Mouse (Mus musculus): Measurements from ENCODE around the gene Card19. TPM values are rescaled to one million over a fixed set of nuclear protein-coding genes. Genes with fewer than 3 reads are reported as not detected.

Gene Card19
- total and polyA plus RNA-seq, 3 experiments: 138 to 234 (median 184) TPM

DNA sequence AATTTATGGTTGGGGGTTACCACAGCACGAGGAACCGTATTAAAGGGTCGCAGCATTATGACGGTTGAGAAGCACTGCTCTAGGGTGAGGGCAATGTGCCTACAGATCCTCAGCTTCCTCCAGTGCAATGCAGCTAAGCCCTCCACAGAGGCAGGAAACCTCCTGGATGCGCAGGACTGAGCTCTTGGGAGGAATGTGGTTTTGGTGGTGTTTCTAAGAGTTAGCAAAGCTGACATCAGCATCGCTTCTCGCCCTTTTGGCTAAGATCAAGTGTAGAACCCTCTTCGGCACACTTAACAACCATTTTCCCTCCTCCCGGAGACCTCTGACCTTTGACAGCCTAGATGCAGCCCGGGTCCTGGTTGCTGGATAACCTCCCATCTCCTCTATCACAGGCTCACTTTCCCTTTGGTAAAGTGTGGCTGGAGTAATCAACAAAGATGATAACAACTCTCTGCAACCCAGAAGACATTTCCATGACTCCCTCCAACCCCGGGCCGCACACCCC is 31.4 kb upstream of the Card19 start:
- H3K4me3 ChIP-seq: peak overlapping the region; percentile 38
- H3K27me3 ChIP-seq (ENCODE audit: control insufficient read depth, insufficient read depth, low read length): peaks cover 6% of the 10 kb centered on the region
- H3K36me3 ChIP-seq (ENCODE audit: control insufficient read depth, insufficient read depth, low read length): no peaks in the 10 kb centered on the region
- 52% methylated on average over 12 of the region's 12 CpGs for WGBS
- peak overlapping the region; percentile 51; the same call in 1 of the 2 replicates for H3K9ac ChIP-seq (ENCODE audit: low read depth, low read length)
- intact Hi-C loops (cut with DNase I): no loop called here
- H3K79me2 ChIP-seq (replicated peaks; ENCODE audit: control insufficient read depth, insufficient read depth, low read length): no peaks in the 10 kb centered on the region
- no peaks in the 10 kb centered on the region; the same call in 1 of the 2 replicates for H3K4me1 ChIP-seq (ENCODE audit: control insufficient read depth, insufficient read depth, low read length)
- DNase-seq: no peak
- TF ChIP-seq EP300 (IDR thresholded peaks at IDR 0.05; ENCODE audit: insufficient read depth, low read depth, low read length): no peak
- no peak for TF ChIP-seq CTCF (IDR thresholded peaks at IDR 0.05)
- TF ChIP-seq POLR2A (IDR thresholded peaks at IDR 0.05; ENCODE audit: insufficient read depth, low read depth, low read length): no peak
- H3K27ac ChIP-seq: no peak overlapping the region

DNA sequence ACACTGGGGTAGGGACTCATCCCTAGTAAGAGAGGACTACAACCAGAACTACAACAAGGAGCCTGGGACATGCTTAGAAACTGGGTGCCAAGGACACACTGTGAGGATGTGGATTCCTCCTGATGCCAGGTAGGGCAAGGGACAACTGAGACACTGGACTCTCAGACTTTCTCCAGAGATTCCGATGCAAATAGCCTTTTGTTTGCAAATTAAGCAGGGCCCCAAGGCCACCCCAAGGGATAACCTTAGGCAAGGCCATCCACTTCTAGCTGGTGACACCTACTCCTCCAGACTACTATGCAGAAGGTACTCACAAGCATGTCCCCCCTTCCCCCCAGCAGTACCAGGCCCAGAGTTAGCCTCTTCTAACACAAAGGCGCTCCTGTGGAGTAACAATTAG is 30.8 kb upstream of the Card19 start:
- TF ChIP-seq POLR2A (IDR thresholded peaks at IDR 0.05; ENCODE audit: insufficient read depth, low read depth, low read length): no peak
- TF ChIP-seq CTCF (IDR thresholded peaks at IDR 0.05): no peak
- TF ChIP-seq EP300 (IDR thresholded peaks at IDR 0.05; ENCODE audit: insufficient read depth, low read depth, low read length): no peak
- 89% methylated on average over 2 of the region's 2 CpGs for WGBS

DNA sequence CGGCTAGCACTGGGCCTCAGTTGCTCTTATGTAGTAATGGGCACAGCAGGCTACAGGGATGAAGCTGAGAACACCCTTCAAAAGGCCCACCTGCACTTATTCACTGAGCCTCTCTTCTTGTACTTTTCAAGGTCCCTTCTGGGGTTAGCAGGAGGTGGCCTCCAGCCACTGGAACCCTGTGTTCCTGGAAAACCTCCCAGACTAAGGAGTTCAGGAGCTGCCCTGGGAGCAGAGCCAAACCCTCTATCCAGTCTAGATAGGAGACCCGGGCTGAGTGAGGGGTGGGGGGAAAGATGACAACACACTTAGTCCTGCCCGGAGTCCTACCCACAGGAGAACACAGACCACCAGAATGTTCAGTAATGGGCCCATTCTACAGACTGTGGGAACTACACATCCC is 30.2 kb upstream of the Card19 start:
- DNase-seq: no peak
- no peak overlapping the region for H3K9ac ChIP-seq (ENCODE audit: low read depth, low read length)
- H3K27ac ChIP-seq: no peak overlapping the region
- intact Hi-C loops (cut with DNase I): no loop called here
- peaks cover 6% of the 10 kb centered on the region for H3K27me3 ChIP-seq (ENCODE audit: control insufficient read depth, insufficient read depth, low read length)
- H3K36me3 ChIP-seq (ENCODE audit: control insufficient read depth, insufficient read depth, low read length): no peaks in the 10 kb centered on the region
- no peaks in the 10 kb centered on the region; the same call in 1 of the 2 replicates for H3K4me1 ChIP-seq (ENCODE audit: control insufficient read depth, insufficient read depth, low read length)
- TF ChIP-seq EP300 (IDR thresholded peaks at IDR 0.05; ENCODE audit: insufficient read depth, low read depth, low read length) (no peak), POLR2A (IDR thresholded peaks at IDR 0.05; ENCODE audit: insufficient read depth, low read depth, low read length) (no peak), CTCF (IDR thresholded peaks at IDR 0.05) (no peak)
- 42% methylated on average over 3 of the region's 3 CpGs for WGBS
- no peaks in the 10 kb centered on the region for H3K79me2 ChIP-seq (replicated peaks; ENCODE audit: control insufficient read depth, insufficient read depth, low read length)
- H3K4me3 ChIP-seq: no peak overlapping the region

More for the DNA sequence above, 30.8 kb upstream of the Card19 start:
- Histone ChIP-seq H3K4me1 (ENCODE audit: control insufficient read depth, insufficient read depth, low read length) (no peaks in the 10 kb centered on the region; the same call in 1 of the 2 replicates), H3K27me3 (ENCODE audit: control insufficient read depth, insufficient read depth, low read length) (peaks cover 6% of the 10 kb centered on the region), H3K27ac (no peak overlapping the region), H3K4me3 (no peak overlapping the region), H3K79me2 (replicated peaks; ENCODE audit: control insufficient read depth, insufficient read depth, low read length) (no peaks in the 10 kb centered on the region), H3K36me3 (ENCODE audit: control insufficient read depth, insufficient read depth, low read length) (no peaks in the 10 kb centered on the region), H3K9ac (ENCODE audit: low read depth, low read length) (no peak overlapping the region)
- no peak for DNase-seq
- intact Hi-C loops (cut with DNase I): no loop called here

DNA sequence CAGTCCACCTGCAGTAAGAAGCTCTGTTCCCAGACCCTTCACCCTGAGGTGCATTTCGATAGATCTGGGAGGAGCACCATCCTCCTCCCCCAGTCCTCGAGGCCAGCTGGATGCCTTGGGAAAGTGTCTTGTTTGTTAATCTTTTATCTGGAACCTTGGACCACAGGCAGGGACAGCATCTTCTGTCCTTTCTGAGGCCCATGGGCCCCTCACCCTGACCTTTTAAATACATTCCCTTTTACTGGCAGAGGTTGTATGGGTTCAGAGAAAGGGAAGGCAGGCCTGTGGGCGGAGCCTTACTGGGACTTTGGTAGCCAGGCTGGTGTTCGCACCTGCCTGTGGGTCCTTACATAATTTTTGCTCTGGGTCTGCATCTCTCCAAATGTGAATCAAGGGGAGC is 29.4 kb upstream of the Card19 start:
- WGBS: 69% methylated on average over 4 of the region's 4 CpGs

DNA sequence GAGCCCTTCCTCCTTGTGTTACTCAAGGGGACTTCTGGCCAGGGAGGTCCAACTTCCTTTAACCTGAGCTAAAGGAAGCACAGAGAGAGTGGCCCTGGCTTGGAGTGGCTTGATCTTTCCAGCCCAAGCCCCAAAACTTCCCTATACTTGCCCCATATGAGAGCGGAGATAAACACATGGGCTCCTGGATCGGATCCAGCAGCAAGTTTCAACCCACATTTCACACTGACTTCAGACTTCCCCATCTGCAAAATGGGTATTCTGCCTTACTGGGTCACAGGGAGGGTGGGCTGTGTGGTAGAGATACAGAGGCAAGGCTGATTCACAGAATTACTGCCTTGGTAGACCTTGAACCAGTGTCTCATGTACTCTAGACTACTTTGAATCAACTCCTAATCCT is 27.7 kb upstream of the Card19 start:
- H3K9ac ChIP-seq (ENCODE audit: low read depth, low read length): no peak overlapping the region
- H3K79me2 ChIP-seq (replicated peaks; ENCODE audit: control insufficient read depth, insufficient read depth, low read length): no peaks in the 10 kb centered on the region
- DNase-seq: no peak
- no peaks in the 10 kb centered on the region; the same call in 1 of the 2 replicates for H3K4me1 ChIP-seq (ENCODE audit: control insufficient read depth, insufficient read depth, low read length)
- peaks cover 6% of the 10 kb centered on the region for H3K27me3 ChIP-seq (ENCODE audit: control insufficient read depth, insufficient read depth, low read length)
- H3K27ac ChIP-seq: no peak overlapping the region; the same call in 1 of the 2 replicates
- TF ChIP-seq CTCF (IDR thresholded peaks at IDR 0.05): no peak
- no peak for TF ChIP-seq POLR2A (IDR thresholded peaks at IDR 0.05; ENCODE audit: insufficient read depth, low read depth, low read length)
- no peak for TF ChIP-seq EP300 (IDR thresholded peaks at IDR 0.05; ENCODE audit: insufficient read depth, low read depth, low read length)
- H3K4me3 ChIP-seq: no peak overlapping the region
- no peaks in the 10 kb centered on the region for H3K36me3 ChIP-seq (ENCODE audit: control insufficient read depth, insufficient read depth, low read length)
- 86% methylated on average over 2 of the region's 2 CpGs for WGBS
- intact Hi-C loops (cut with DNase I): no loop called here

More for the DNA sequence above, 29.4 kb upstream of the Card19 start:
- intact Hi-C loops (cut with DNase I): no loop called here
- Histone ChIP-seq H3K4me1 (ENCODE audit: control insufficient read depth, insufficient read depth, low read length) (no peaks in the 10 kb centered on the region; the same call in 1 of the 2 replicates), H3K27ac (no peak overlapping the region), H3K4me3 (no peak overlapping the region), H3K79me2 (replicated peaks; ENCODE audit: control insufficient read depth, insufficient read depth, low read length) (no peaks in the 10 kb centered on the region), H3K9ac (ENCODE audit: low read depth, low read length) (no peak overlapping the region), H3K27me3 (ENCODE audit: control insufficient read depth, insufficient read depth, low read length) (peaks cover 6% of the 10 kb centered on the region), H3K36me3 (ENCODE audit: control insufficient read depth, insufficient read depth, low read length) (no peaks in the 10 kb centered on the region)
- no peak for TF ChIP-seq POLR2A (IDR thresholded peaks at IDR 0.05; ENCODE audit: insufficient read depth, low read depth, low read length)
- no peak for TF ChIP-seq EP300 (IDR thresholded peaks at IDR 0.05; ENCODE audit: insufficient read depth, low read depth, low read length)
- no peak for TF ChIP-seq CTCF (IDR thresholded peaks at IDR 0.05)
- no peak for DNase-seq

DNA sequence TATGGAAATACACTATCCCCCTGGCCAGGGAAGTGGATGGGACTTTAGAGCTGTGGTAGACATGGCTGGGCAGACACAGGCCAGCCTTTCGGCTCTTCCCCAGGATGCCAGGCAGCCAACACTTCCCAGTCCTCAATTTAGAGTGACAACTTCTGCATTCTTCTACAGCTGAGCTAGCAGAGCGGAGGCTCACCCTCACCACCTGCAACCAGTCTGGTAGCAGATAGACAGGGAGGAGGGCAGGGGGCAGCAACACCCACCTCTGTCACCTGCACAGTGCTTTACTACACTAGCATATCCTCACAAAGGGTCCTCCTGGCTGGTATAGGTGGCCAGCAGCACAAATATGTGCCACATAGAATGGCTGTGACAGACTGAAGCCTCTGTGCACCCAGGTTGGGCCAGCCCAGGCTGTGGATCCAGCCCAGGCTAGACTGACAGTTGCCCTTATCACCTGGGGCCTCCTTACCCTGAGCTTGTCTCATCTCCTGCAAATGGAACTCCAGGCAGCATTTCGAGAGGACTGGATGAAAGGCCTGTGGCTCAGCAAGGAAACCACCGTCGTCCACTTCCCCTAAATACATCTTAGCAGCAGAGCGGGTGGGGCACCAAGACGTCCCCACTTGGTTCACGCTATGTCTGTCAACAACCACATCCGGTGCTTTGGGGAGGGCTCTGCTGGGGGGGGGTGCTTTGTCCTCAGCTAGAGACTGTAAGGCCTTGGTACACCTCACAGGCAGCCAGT is 26.7 kb upstream of the Card19 start:
- H3K36me3 ChIP-seq (ENCODE audit: control insufficient read depth, insufficient read depth, low read length): no peaks in the 10 kb centered on the region
- 42% methylated on average over 9 of the region's 9 CpGs for WGBS
- no peak overlapping the region; the same call in 1 of the 2 replicates for H3K27ac ChIP-seq
- intact Hi-C loops (cut with DNase I): no loop called here
- TF ChIP-seq EP300 (IDR thresholded peaks at IDR 0.05; ENCODE audit: insufficient read depth, low read depth, low read length) (no peak), CTCF (IDR thresholded peaks at IDR 0.05) (no peak), POLR2A (IDR thresholded peaks at IDR 0.05; ENCODE audit: insufficient read depth, low read depth, low read length) (no peak)
- DNase-seq: peak in 1 of 2 experiments; percentile 71
- no peak overlapping the region for H3K4me3 ChIP-seq
- no peaks in the 10 kb centered on the region for H3K27me3 ChIP-seq (ENCODE audit: control insufficient read depth, insufficient read depth, low read length)
- no peak overlapping the region for H3K9ac ChIP-seq (ENCODE audit: low read depth, low read length)
- H3K4me1 ChIP-seq (ENCODE audit: control insufficient read depth, insufficient read depth, low read length): no peaks in the 10 kb centered on the region
- H3K79me2 ChIP-seq (replicated peaks; ENCODE audit: control insufficient read depth, insufficient read depth, low read length): no peaks in the 10 kb centered on the region

Data from heart, adult 2 months (tissue).